Comparison of ENCODE assay signal across 8 mouse cellular contexts in genomic region chr15:102404608-102405488, GRCm38 (mm10). TPM values are rescaled to one million over a fixed set of nuclear protein-coding genes. Genes with fewer than 3 reads are reported as not detected.
DNase-seq lines count a peak whose midpoint lies in the region; ATAC-seq and TF ChIP-seq lines count a peak whose summit lies in the region.

No protein-coding gene starts in this region.

- ATAC-seq in heart, embryonic 13.5 days (ENCODE audit: extremely low read depth, insufficient number of reproducible peaks, low FRiP score, low TSS enrichment), result peak; percentile 6
- ATAC-seq in forebrain, embryonic 11.5 days (replicated peaks; ENCODE audit: low FRiP score), result no peak
- peak; percentile 23 for ATAC-seq in limb, embryonic 14.5 days (ENCODE audit: low FRiP score, low read depth)

- TF ChIP-seq POLR2A in MEL (IDR thresholded peaks at IDR 0.05; ENCODE audit: control insufficient read depth in 1 of 2, insufficient read depth in 1 of 2, low read depth in 1 of 2, low read length in 2 of 2, poor library complexity in 1 of 2), result peak in 1 of 2 experiments; percentile 96; a peak in 2 of 4 replicates
- TF ChIP-seq POLR2A in limb, embryonic 14.5 days (IDR thresholded peaks at IDR 0.05; ENCODE audit: borderline replicate concordance, extremely low read depth, insufficient read depth, insufficient read length), result no peak

- TF ChIP-seq CTCF in MEL (IDR thresholded peaks at IDR 0.05 in 2 of 3, conservative IDR thresholded peaks at IDR 0.05 in 1 of 3; ENCODE audit: control insufficient read depth in 1 of 3, insufficient read depth in 1 of 3, low read depth in 2 of 3, low read length in 3 of 3, poor library complexity in 1 of 3, severe bottlenecking in 1 of 3), result peak; percentile 3 to 20 (median 18); a peak in 2 of 6 replicates

- peaks cover 23% of the 10 kb centered on the region for H3K79me2 ChIP-seq in MEL (ENCODE audit: control insufficient read depth, insufficient read depth, low read length, poor library complexity)

- WGBS in heart, embryonic 13.5 days, result 16% methylated on average over 34 of the region's 34 CpGs
- WGBS in forebrain, embryonic 11.5 days, result 17% methylated on average over 34 of the region's 34 CpGs
- WGBS in limb, embryonic 14.5 days, result 15% methylated on average over 34 of the region's 34 CpGs

- peaks cover 23% of the 10 kb centered on the region for H3K36me3 ChIP-seq in heart, embryonic 13.5 days
- H3K36me3 ChIP-seq in MEL (ENCODE audit: control insufficient read depth in 1 of 2, insufficient read depth in 2 of 2, low read length in 2 of 2), result peaks cover 2 to 29% of the 10 kb centered on the region in 2 experiments
- peaks cover 19% of the 10 kb centered on the region for H3K36me3 ChIP-seq in forebrain, embryonic 11.5 days (ENCODE audit: control insufficient read depth, insufficient read depth, low read length)
- H3K36me3 ChIP-seq in limb, embryonic 14.5 days (ENCODE audit: control insufficient read depth, insufficient read depth, low read length), result peaks cover 26% of the 10 kb centered on the region
- H3K36me3 ChIP-seq in splenic B cell, adult 2 months (ENCODE audit: control insufficient read depth, insufficient read depth, low read length, poor library complexity, severe bottlenecking), result peaks cover 9% of the 10 kb centered on the region

- peak overlapping the region; percentile 88 for H3K9ac ChIP-seq in heart, embryonic 13.5 days
- peak overlapping the region; percentile 87 for H3K9ac ChIP-seq in MEL (ENCODE audit: control insufficient read depth, low read depth, low read length, poor library complexity, severe bottlenecking)
- H3K9ac ChIP-seq in forebrain, embryonic 11.5 days (ENCODE audit: low read length), result peak overlapping the region; percentile 88
- peak overlapping the region; percentile 85 for H3K9ac ChIP-seq in limb, embryonic 14.5 days (ENCODE audit: low read depth, low read length, severe bottlenecking)

- peak in 1 of 2 experiments; percentile 20; a peak in 1 of 4 replicates for TF ChIP-seq EP300 in MEL (IDR thresholded peaks at IDR 0.05; ENCODE audit: low read depth in 1 of 2, low read length in 2 of 2)

- H3K9me3 ChIP-seq in heart, embryonic 13.5 days, result no peaks in the 10 kb centered on the region
- no peaks in the 10 kb centered on the region for H3K9me3 ChIP-seq in MEL (replicated peaks; ENCODE audit: insufficient read depth, low read length)
- no peaks in the 10 kb centered on the region for H3K9me3 ChIP-seq in forebrain, embryonic 11.5 days (ENCODE audit: control insufficient read depth, low read length)
- no peaks in the 10 kb centered on the region for H3K9me3 ChIP-seq in limb, embryonic 14.5 days (ENCODE audit: control insufficient read depth, low read length)

- H3K4me1 ChIP-seq in heart, embryonic 13.5 days, result peaks cover 50% of the 10 kb centered on the region
- H3K4me1 ChIP-seq in MEL (ENCODE audit: control insufficient read depth in 1 of 2, insufficient read depth in 2 of 2, low read length in 2 of 2), result peaks cover 7 to 24% of the 10 kb centered on the region in 2 experiments
- peaks cover 9% of the 10 kb centered on the region for H3K4me1 ChIP-seq in forebrain, embryonic 11.5 days (replicated peaks; ENCODE audit: control insufficient read depth, insufficient read depth, low read length)
- peaks cover 11% of the 10 kb centered on the region for H3K4me1 ChIP-seq in limb, embryonic 14.5 days (ENCODE audit: control insufficient read depth, insufficient read depth, low read length)

- no peak for DNase-seq in heart, postnatal 4 days
- peak; percentile 70 for DNase-seq in MEL (ENCODE audit: low read depth, low spot score)
- no peak for DNase-seq in forebrain, embryonic 11.5 days (ENCODE audit: low spot score)
- no peak for DNase-seq in limb, embryonic 14.5 days (ENCODE audit: low spot score)
- DNase-seq in splenic B cell, adult 2 months (ENCODE audit: low read depth, low spot score), result peak; percentile 19
- DNase-seq in gastrocnemius, postnatal 25 days, result no peak
- DNase-seq in layer of hippocampus, postnatal 14 days (ENCODE audit: low spot score in 2 of 2), result no peak

- no peak for TF ChIP-seq RAD21 in MEL (IDR thresholded peaks at IDR 0.05; ENCODE audit: low read depth, low read length)

- peak overlapping the region; percentile 100 for H3K27ac ChIP-seq in heart, embryonic 13.5 days (replicated peaks)
- H3K27ac ChIP-seq in MEL (ENCODE audit: control insufficient read depth, low read depth, low read length), result peak overlapping the region; percentile 94
- peak overlapping the region; percentile 99 for H3K27ac ChIP-seq in forebrain, embryonic 11.5 days (ENCODE audit: low read depth, low read length)
- peak overlapping the region; percentile 100 for H3K27ac ChIP-seq in limb, embryonic 14.5 days (replicated peaks; ENCODE audit: low read depth, low read length)

- peak overlapping the region; percentile 78 for H3K4me3 ChIP-seq in heart, embryonic 13.5 days
- H3K4me3 ChIP-seq in MEL (ENCODE audit: control insufficient read depth in 1 of 2, insufficient read depth in 1 of 2, low read depth in 2 of 2, low read length in 2 of 2), result peak overlapping the region; percentile 62 to 68
- H3K4me3 ChIP-seq in forebrain, embryonic 11.5 days (ENCODE audit: low read depth, low read length), result peak overlapping the region; percentile 50
- peak overlapping the region; percentile 87 for H3K4me3 ChIP-seq in limb, embryonic 14.5 days (replicated peaks; ENCODE audit: low read length)

- peak overlapping the region; percentile 72 for H3K4me2 ChIP-seq in heart, embryonic 13.5 days
- H3K4me2 ChIP-seq in forebrain, embryonic 11.5 days (ENCODE audit: low read depth, low read length, severe bottlenecking), result peak overlapping the region; percentile 74
- H3K4me2 ChIP-seq in limb, embryonic 14.5 days (replicated peaks; ENCODE audit: low read depth, low read length, severe bottlenecking), result peak overlapping the region; percentile 54

- no peaks in the 10 kb centered on the region for H3K27me3 ChIP-seq in heart, embryonic 13.5 days (replicated peaks)
- H3K27me3 ChIP-seq in MEL (ENCODE audit: control insufficient read depth in 1 of 2, insufficient read depth in 2 of 2, low read length in 2 of 2), result no peaks in the 10 kb centered on the region
- no peaks in the 10 kb centered on the region for H3K27me3 ChIP-seq in forebrain, embryonic 11.5 days (ENCODE audit: control insufficient read depth, insufficient read depth, low read length)
- no peaks in the 10 kb centered on the region for H3K27me3 ChIP-seq in limb, embryonic 14.5 days (ENCODE audit: control insufficient read depth, insufficient read depth, low read length)
- H3K27me3 ChIP-seq in splenic B cell, adult 2 months (ENCODE audit: control insufficient read depth, insufficient read depth, low read length, poor library complexity, severe bottlenecking), result no peaks in the 10 kb centered on the region

RNA-seq across cellular contexts. Expression of gene Sp1, which starts 1.1 kb away (rescaled TPM):
- 4.3 and 4.6 TPM in 2 replicates for polyA plus RNA-seq in heart, embryonic 13.5 days (2015; fragmentation: Nextera tagmentation; extraction: Ambion mirVana)
- 10 to 100 TPM; 55.5 to 74.3 TPM for total RNA-seq in heart, postnatal 4 days (2021)
- 16.3 and 22.0 TPM in 2 replicates for total RNA-seq in MEL (2012; rRNA removed)
- polyA plus RNA-seq in MEL (2012; ENCODE audit: insufficient read depth in 1 of 2, insufficient read length in 2 of 2, low read depth in 1 of 2, low replicate concordance in 2 of 2, missing spikeins in 1 of 2), result 10 to 100 TPM; 47.2 to 92.3 TPM
- polyA plus RNA-seq in forebrain, embryonic 11.5 days (2014; fragmentation: Nextera tagmentation; extraction: Ambion mirVana), result 12.2 and 12.5 TPM in 2 replicates
- polyA plus RNA-seq in limb, embryonic 14.5 days (2012; rRNA removed), result 35.7 and 41.1 TPM in 2 replicates
- polyA plus RNA-seq in limb, embryonic 14.5 days (2014; fragmentation: Nextera tagmentation; extraction: Ambion mirVana), result 17.2 and 17.7 TPM in 2 replicates
- 10 to 100 TPM; 15.9 to 20.9 TPM for total RNA-seq in gastrocnemius, postnatal 25 days (2021)
- 10 to 100 TPM; 22.9 to 28.3 TPM for total RNA-seq in layer of hippocampus, postnatal 14 days (2021)

RNA-seq across cellular contexts. Expression of gene Sp7, which starts 37.9 kb away (rescaled TPM):
- polyA plus RNA-seq in heart, embryonic 13.5 days (2015; fragmentation: Nextera tagmentation; extraction: Ambion mirVana), result 0.16 and 0.19 TPM in 2 replicates
- total RNA-seq in heart, postnatal 4 days (2021), result not detected
- not detected in 2 replicates for total RNA-seq in MEL (2012; rRNA removed)
- not detected for polyA plus RNA-seq in MEL (2012; ENCODE audit: insufficient read depth in 1 of 2, insufficient read length in 2 of 2, low read depth in 1 of 2, low replicate concordance in 2 of 2, missing spikeins in 1 of 2)
- polyA plus RNA-seq in forebrain, embryonic 11.5 days (2014; fragmentation: Nextera tagmentation; extraction: Ambion mirVana), result 0.20 and 0.52 TPM in 2 replicates
- 22.5 and 32.5 TPM in 2 replicates for polyA plus RNA-seq in limb, embryonic 14.5 days (2012; rRNA removed)
- polyA plus RNA-seq in limb, embryonic 14.5 days (2014; fragmentation: Nextera tagmentation; extraction: Ambion mirVana), result 7.9 and 11.7 TPM in 2 replicates
- total RNA-seq in gastrocnemius, postnatal 25 days (2021), result not detected
- total RNA-seq in layer of hippocampus, postnatal 14 days (2021), result under 1 TPM; 0.69 to 0.90 TPM

RNA-seq across cellular contexts. Expression of gene Amhr2, which starts 40.3 kb away (rescaled TPM):
- polyA plus RNA-seq in heart, embryonic 13.5 days (2015; fragmentation: Nextera tagmentation; extraction: Ambion mirVana), result 0.82 and 1.4 TPM in 2 replicates
- 1 to 10 TPM in 1 of 2 experiments, under 1 TPM in 1; 0.77 to 1.6 TPM for total RNA-seq in heart, postnatal 4 days (2021)
- 6.9 and 8.0 TPM in 2 replicates for total RNA-seq in MEL (2012; rRNA removed)
- 10 to 100 TPM in 1 of 2 experiments, not detected in 1; 22.7 TPM for polyA plus RNA-seq in MEL (2012; ENCODE audit: insufficient read depth in 1 of 2, insufficient read length in 2 of 2, low read depth in 1 of 2, low replicate concordance in 2 of 2, missing spikeins in 1 of 2)
- polyA plus RNA-seq in forebrain, embryonic 11.5 days (2014; fragmentation: Nextera tagmentation; extraction: Ambion mirVana), result 1.0 TPM in 1 of 2 replicates, not detected in the other
- polyA plus RNA-seq in limb, embryonic 14.5 days (2012; rRNA removed), result 0.53 and 0.67 TPM in 2 replicates
- polyA plus RNA-seq in limb, embryonic 14.5 days (2014; fragmentation: Nextera tagmentation; extraction: Ambion mirVana), result 0.25 and 1.1 TPM in 2 replicates
- 1 to 10 TPM; 2.8 to 6.3 TPM for total RNA-seq in gastrocnemius, postnatal 25 days (2021)
- under 1 TPM; 0.52 to 0.71 TPM for total RNA-seq in layer of hippocampus, postnatal 14 days (2021)

RNA-seq across cellular contexts. Expression of gene Prr13, which starts 54.0 kb away (rescaled TPM):
- 93.9 and 102 TPM in 2 replicates for polyA plus RNA-seq in heart, embryonic 13.5 days (2015; fragmentation: Nextera tagmentation; extraction: Ambion mirVana)
- 10 to 100 TPM; 26.4 to 28.0 TPM for total RNA-seq in heart, postnatal 4 days (2021)
- 15.2 and 17.3 TPM in 2 replicates for total RNA-seq in MEL (2012; rRNA removed)
- 10 to 100 TPM in 1 of 2 experiments, not detected in 1; 73.3 TPM for polyA plus RNA-seq in MEL (2012; ENCODE audit: insufficient read depth in 1 of 2, insufficient read length in 2 of 2, low read depth in 1 of 2, low replicate concordance in 2 of 2, missing spikeins in 1 of 2)
- polyA plus RNA-seq in forebrain, embryonic 11.5 days (2014; fragmentation: Nextera tagmentation; extraction: Ambion mirVana), result 87.9 and 97.2 TPM in 2 replicates
- polyA plus RNA-seq in limb, embryonic 14.5 days (2012; rRNA removed), result 67.8 and 74.6 TPM in 2 replicates
- 76.6 and 81.6 TPM in 2 replicates for polyA plus RNA-seq in limb, embryonic 14.5 days (2014; fragmentation: Nextera tagmentation; extraction: Ambion mirVana)
- 10 to 100 TPM; 12.9 to 13.2 TPM for total RNA-seq in gastrocnemius, postnatal 25 days (2021)
- total RNA-seq in layer of hippocampus, postnatal 14 days (2021), result 10 to 100 TPM; 23.1 to 25.0 TPM

RNA-seq across cellular contexts. Expression of gene Aaas, which starts 54.3 kb away (rescaled TPM):
- polyA plus RNA-seq in heart, embryonic 13.5 days (2015; fragmentation: Nextera tagmentation; extraction: Ambion mirVana), result 54.0 and 58.1 TPM in 2 replicates
- 10 to 100 TPM; 29.2 to 30.0 TPM for total RNA-seq in heart, postnatal 4 days (2021)
- total RNA-seq in MEL (2012; rRNA removed), result 48.7 and 61.5 TPM in 2 replicates
- 100 to 1,000 TPM in 1 of 2 experiments, not detected in 1; 205 TPM for polyA plus RNA-seq in MEL (2012; ENCODE audit: insufficient read depth in 1 of 2, insufficient read length in 2 of 2, low read depth in 1 of 2, low replicate concordance in 2 of 2, missing spikeins in 1 of 2)
- 103 and 114 TPM in 2 replicates for polyA plus RNA-seq in forebrain, embryonic 11.5 days (2014; fragmentation: Nextera tagmentation; extraction: Ambion mirVana)
- polyA plus RNA-seq in limb, embryonic 14.5 days (2012; rRNA removed), result 65.5 and 86.5 TPM in 2 replicates
- polyA plus RNA-seq in limb, embryonic 14.5 days (2014; fragmentation: Nextera tagmentation; extraction: Ambion mirVana), result 54.4 and 59.6 TPM in 2 replicates
- total RNA-seq in gastrocnemius, postnatal 25 days (2021), result 1 to 10 TPM; 6.0 to 7.5 TPM
- 10 to 100 TPM; 25.5 to 27.7 TPM for total RNA-seq in layer of hippocampus, postnatal 14 days (2021)

Comparison
In these comparisons a context has a peak if more than half of its experiments do, and no peak if none do; other contexts are left out.
1. DNase-seq: peak in MEL (single experiment) and splenic B cell, adult 2 months (single experiment); none in heart, postnatal 4 days (single experiment), forebrain, embryonic 11.5 days (single experiment), limb, embryonic 14.5 days (single experiment), gastrocnemius, postnatal 25 days (single experiment) and layer of hippocampus, postnatal 14 days (0 of 2).
2. Peak in every context shown above with its lines, with median percentiles within 50 percentile points of each other: H3K27ac ChIP-seq, H3K4me2 ChIP-seq, H3K4me3 ChIP-seq and H3K9ac ChIP-seq.